Mouse (Mus musculus): ENCODE measurements around the gene Gm40193. TPM values are rescaled to one million over a fixed set of nuclear protein-coding genes. Genes with fewer than 3 reads are reported as not detected.
A peak's percentile ranks its signal among the peaks of the same experiment; 100 is the strongest.

The Gm40193 gene
- polyA plus RNA-seq, 1 experiment from 2014 or later = not detected

- no peak overlapping the region for H3K4me2 ChIP-seq
- H3K4me1 ChIP-seq (replicated peaks) = peaks cover 7% of the 10 kb centered on the region
- no peak overlapping the region for H3K27ac ChIP-seq (replicated peaks)
- H3K4me3 ChIP-seq = no peak overlapping the region
- ATAC-seq (ENCODE audit: low FRiP score, low read depth) = no peak
- H3K27me3 ChIP-seq = no peaks in the 10 kb centered on the region
- 61% methylated on average over 1 of the region's 1 CpGs for WGBS
- H3K36me3 ChIP-seq = no peaks in the 10 kb centered on the region
- H3K9ac ChIP-seq = no peak overlapping the region
- no peaks in the 10 kb centered on the region for H3K9me3 ChIP-seq
Observed at GRCm38 (mm10) chr11:70518436-70518835, 14.3 kb downstream of the Gm40193 start.

- no peak overlapping the region for H3K9ac ChIP-seq
- H3K4me2 ChIP-seq = no peak overlapping the region
- no peak for ATAC-seq (ENCODE audit: low FRiP score, low read depth)
- H3K4me3 ChIP-seq = no peak overlapping the region
- no peak overlapping the region for H3K27ac ChIP-seq (replicated peaks)
- H3K36me3 ChIP-seq = no peaks in the 10 kb centered on the region
- no peaks in the 10 kb centered on the region for H3K27me3 ChIP-seq
- no peaks in the 10 kb centered on the region for H3K9me3 ChIP-seq
- WGBS = 33% methylated on average over 2 of the region's 2 CpGs
- H3K4me1 ChIP-seq (replicated peaks) = peaks cover 7% of the 10 kb centered on the region
Observed at GRCm38 (mm10) chr11:70516352-70516751, 16.4 kb downstream of the Gm40193 start.

- no peak within 1 kb of the TSS for H3K27ac ChIP-seq (replicated peaks)
- no peaks in the 10 kb centered on the region for H3K9me3 ChIP-seq
- WGBS = 90% methylated on average over 7 of the region's 7 CpGs
- H3K4me1 ChIP-seq (replicated peaks) = peaks cover 10% of the 10 kb centered on the region
- no peak for ATAC-seq (ENCODE audit: low FRiP score, low read depth)
- no peaks in the 10 kb centered on the region for H3K36me3 ChIP-seq
- H3K4me3 ChIP-seq = no peak within 1 kb of the TSS
- H3K4me2 ChIP-seq = no peak within 1 kb of the TSS
- no peak within 1 kb of the TSS for H3K9ac ChIP-seq
- no peaks in the 10 kb centered on the region for H3K27me3 ChIP-seq
Observed at GRCm38 (mm10) chr11:70514288-70514687, 18.5 kb downstream of the Gm40193 start, which contains the start of gene Vmo1. Gene Vmo1 (minus strand): TSS chr11:70514616.

- Histone ChIP-seq H3K27me3 (no peaks in the 10 kb centered on the region), H3K36me3 (no peaks in the 10 kb centered on the region), H3K9ac (no peak overlapping the region), H3K27ac (replicated peaks) (no peak overlapping the region), H3K4me1 (replicated peaks) (peaks cover 10% of the 10 kb centered on the region), H3K4me2 (no peak overlapping the region), H3K4me3 (no peak overlapping the region), H3K9me3 (no peaks in the 10 kb centered on the region)
- 43% methylated on average over 11 of the region's 11 CpGs for WGBS
- ATAC-seq (ENCODE audit: low FRiP score, low read depth) = no peak
Observed at GRCm38 (mm10) chr11:70513520-70513919, 19.2 kb downstream of the Gm40193 start.

- no peaks in the 10 kb centered on the region for H3K27me3 ChIP-seq
- WGBS = 82% methylated on average over 7 of the region's 7 CpGs
- ATAC-seq (ENCODE audit: low FRiP score, low read depth) = no peak
Observed at GRCm38 (mm10) chr11:70512709-70513342, 19.9 kb downstream of the Gm40193 start.

GRCm38 (mm10) chr11:70511825-70512224 is 20.9 kb downstream of the Gm40193 start:
- Histone ChIP-seq H3K27me3 (no peaks in the 10 kb centered on the region), H3K4me1 (replicated peaks) (peaks cover 10% of the 10 kb centered on the region), H3K36me3 (no peaks in the 10 kb centered on the region), H3K9ac (no peak overlapping the region), H3K4me3 (no peak overlapping the region), H3K9me3 (no peaks in the 10 kb centered on the region), H3K4me2 (no peak overlapping the region), H3K27ac (replicated peaks) (no peak overlapping the region)
- no peak for ATAC-seq (ENCODE audit: low FRiP score, low read depth)
- 93% methylated on average over 7 of the region's 7 CpGs for WGBS

More at GRCm38 (mm10) chr11:70512709-70513342, 19.9 kb downstream of the Gm40193 start:
- Histone ChIP-seq H3K4me1 (replicated peaks) (peaks cover 10% of the 10 kb centered on the region), H3K27ac (replicated peaks) (no peak overlapping the region), H3K9ac (no peak overlapping the region), H3K4me3 (no peak overlapping the region), H3K4me2 (no peak overlapping the region), H3K9me3 (no peaks in the 10 kb centered on the region), H3K36me3 (no peaks in the 10 kb centered on the region)

GRCm38 (mm10) chr11:70511242-70511641 is 21.5 kb downstream of the Gm40193 start:
- Histone ChIP-seq H3K9ac (no peak overlapping the region), H3K27me3 (no peaks in the 10 kb centered on the region), H3K9me3 (no peaks in the 10 kb centered on the region), H3K36me3 (no peaks in the 10 kb centered on the region), H3K4me3 (no peak overlapping the region), H3K4me1 (replicated peaks) (peaks cover 10% of the 10 kb centered on the region), H3K27ac (replicated peaks) (no peak overlapping the region), H3K4me2 (no peak overlapping the region)
- 84% methylated on average over 2 of the region's 2 CpGs for WGBS
- ATAC-seq (ENCODE audit: low FRiP score, low read depth) = no peak

GRCm38 (mm10) chr11:70509753-70510564 is 22.8 kb downstream of the Gm40193 start:
- H3K4me2 ChIP-seq = peak overlapping the region; percentile 55
- no peaks in the 10 kb centered on the region for H3K27me3 ChIP-seq
- 6% methylated on average over 19 of the region's 19 CpGs for WGBS
- 0 out of 2 replicates have a peak overlapping the region, but pooled peaks have one; percentile 13 for H3K9ac ChIP-seq
- H3K9me3 ChIP-seq = no peaks in the 10 kb centered on the region
- H3K4me3 ChIP-seq = peak overlapping the region; percentile 18
- no peaks in the 10 kb centered on the region for H3K36me3 ChIP-seq
- peak; percentile 83 for ATAC-seq (ENCODE audit: low FRiP score, low read depth)
- H3K27ac ChIP-seq (replicated peaks) = no peak overlapping the region
- H3K4me1 ChIP-seq (replicated peaks) = peaks cover 10% of the 10 kb centered on the region

- Histone ChIP-seq H3K4me1 (replicated peaks) (peaks cover 10% of the 10 kb centered on the region), H3K9me3 (no peaks in the 10 kb centered on the region), H3K36me3 (no peaks in the 10 kb centered on the region), H3K27ac (replicated peaks) (no peak overlapping the region), H3K4me2 (no peak overlapping the region), H3K9ac (no peak overlapping the region), H3K27me3 (no peaks in the 10 kb centered on the region), H3K4me3 (no peak overlapping the region)
- 75% methylated on average over 7 of the region's 7 CpGs for WGBS
- no peak for ATAC-seq (ENCODE audit: low FRiP score, low read depth)
Observed at GRCm38 (mm10) chr11:70506962-70507515, 25.7 kb downstream of the Gm40193 start.

GRCm38 (mm10) chr11:70506385-70506784 is 26.4 kb downstream of the Gm40193 start:
- H3K27me3 ChIP-seq = no peaks in the 10 kb centered on the region
- no peaks in the 10 kb centered on the region for H3K36me3 ChIP-seq
- no peak overlapping the region for H3K9ac ChIP-seq
- H3K4me3 ChIP-seq = no peak overlapping the region
- WGBS = 24% methylated on average over 4 of the region's 4 CpGs
- no peak overlapping the region for H3K27ac ChIP-seq (replicated peaks)
- ATAC-seq (ENCODE audit: low FRiP score, low read depth) = no peak
- no peak overlapping the region for H3K4me2 ChIP-seq
- peaks cover 10% of the 10 kb centered on the region for H3K4me1 ChIP-seq (replicated peaks)
- no peaks in the 10 kb centered on the region for H3K9me3 ChIP-seq

GRCm38 (mm10) chr11:70504970-70505369 is 27.8 kb downstream of the Gm40193 start, which contains the start of gene Tm4sf5:
Gene Tm4sf5 (plus strand): TSS chr11:70505244.
- Histone ChIP-seq H3K27ac (replicated peaks) (no peak within 1 kb of the TSS), H3K4me1 (replicated peaks) (peaks cover 6% of the 10 kb centered on the region), H3K4me3 (no peak within 1 kb of the TSS), H3K27me3 (no peaks in the 10 kb centered on the region), H3K9ac (no peak within 1 kb of the TSS), H3K4me2 (no peak within 1 kb of the TSS), H3K36me3 (no peaks in the 10 kb centered on the region), H3K9me3 (no peaks in the 10 kb centered on the region)
- ATAC-seq (ENCODE audit: low FRiP score, low read depth) = no peak
- WGBS = 83% methylated on average over 9 of the region's 9 CpGs

- no peak overlapping the region for H3K27ac ChIP-seq (replicated peaks)
- no peaks in the 10 kb centered on the region for H3K4me1 ChIP-seq (replicated peaks)
- no peak overlapping the region for H3K9ac ChIP-seq
- H3K4me2 ChIP-seq = no peak overlapping the region
- ATAC-seq (ENCODE audit: low FRiP score, low read depth) = no peak
- H3K27me3 ChIP-seq = no peaks in the 10 kb centered on the region
- H3K36me3 ChIP-seq = no peaks in the 10 kb centered on the region
- no peaks in the 10 kb centered on the region for H3K9me3 ChIP-seq
- H3K4me3 ChIP-seq = no peak overlapping the region
- WGBS = 76% methylated on average over 3 of the region's 3 CpGs
Observed at GRCm38 (mm10) chr11:70502018-70502417, 30.7 kb downstream of the Gm40193 start.
